ENCODE assay signal across 10 mouse cellular contexts in the genomic region with DNA sequence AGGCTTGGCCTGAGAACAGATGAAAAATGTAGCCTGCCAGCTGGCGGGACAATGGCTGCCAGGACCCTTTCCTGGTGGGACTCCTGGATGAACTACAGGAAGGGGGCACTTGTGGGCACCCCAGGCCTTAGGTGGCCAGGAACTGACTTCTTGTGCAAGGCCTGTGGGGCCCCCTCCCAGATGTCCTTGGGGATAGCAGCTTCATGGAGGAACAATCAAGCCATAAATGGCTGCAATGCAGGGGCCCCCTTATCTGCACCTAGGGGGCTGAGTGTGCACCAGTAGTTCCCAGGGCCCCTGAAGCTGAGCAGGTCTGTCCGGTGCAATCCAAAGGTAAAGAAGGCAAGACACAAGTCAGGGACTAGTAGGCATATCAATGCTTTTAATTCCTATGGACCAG. TPM values are rescaled to one million over a fixed set of nuclear protein-coding genes. Genes with fewer than 3 reads are reported as not detected.
DNase-seq lines count a peak whose midpoint lies in the region; ATAC-seq and TF ChIP-seq lines count a peak whose summit lies in the region.
"Had no signal": no experiment of that assay in that cellular context is flagged by ENCODE, and none has a peak within 500 bp of the region (broad histone marks: within the 10 kb centered on the region; RNA-seq: fewer than 3 reads in every experiment).

No protein-coding gene starts in this region.

- WGBS in cerebellum, adult 2 months: 60% methylated on average over 2 of the region's 2 CpGs
- 83% methylated on average over 2 of the region's 2 CpGs for WGBS in lung, embryonic 14.5 days
- WGBS in lung, adult 2 months: 89% methylated on average over 2 of the region's 2 CpGs
- 93% methylated on average over 2 of the region's 2 CpGs for WGBS in hindbrain, embryonic 12.5 days
- 63% methylated on average over 2 of the region's 2 CpGs for WGBS in liver, embryonic 14.5 days (ENCODE audit: insufficient replicate concordance)

- ATAC-seq in cerebellum, adult (ENCODE audit: insufficient number of reproducible peaks, low FRiP score, low TSS enrichment): no peak
- ATAC-seq in lung, embryonic 14.5 days (ENCODE audit: insufficient read depth): no peak
- no peak for ATAC-seq in hindbrain, embryonic 12.5 days (ENCODE audit: low FRiP score)
- ATAC-seq in liver, embryonic 14.5 days (ENCODE audit: insufficient read depth): no peak

- H3K4me2 ChIP-seq in lung, embryonic 14.5 days: peak overlapping the region; percentile 78
- H3K4me2 ChIP-seq in hindbrain, embryonic 12.5 days (replicated peaks): peak overlapping the region; percentile 91; the same call in 1 of the 2 replicates
- peak overlapping the region; percentile 86 for H3K4me2 ChIP-seq in liver, embryonic 14.5 days (ENCODE audit: low read depth)

- no peak overlapping the region for H3K9ac ChIP-seq in lung, embryonic 14.5 days
- H3K9ac ChIP-seq in hindbrain, embryonic 12.5 days: no peak overlapping the region
- H3K9ac ChIP-seq in liver, embryonic 14.5 days (replicated peaks): no peak overlapping the region

- no peaks in the 10 kb centered on the region for H3K9me3 ChIP-seq in lung, embryonic 14.5 days (ENCODE audit: low read depth, low read length)
- H3K9me3 ChIP-seq in hindbrain, embryonic 12.5 days (replicated peaks): no peaks in the 10 kb centered on the region
- H3K9me3 ChIP-seq in liver, embryonic 14.5 days (ENCODE audit: control insufficient read depth, low read length): no peaks in the 10 kb centered on the region

- no peak overlapping the region for H3K4me3 ChIP-seq in cerebellum, adult 2 months (replicated peaks; ENCODE audit: insufficient read depth, low read depth, low read length)
- no peak overlapping the region for H3K4me3 ChIP-seq in lung, embryonic 14.5 days (ENCODE audit: low read depth, low read length)
- H3K4me3 ChIP-seq in lung, adult 2 months (replicated peaks; ENCODE audit: extremely low read depth, low read depth, low read length): no peak overlapping the region
- H3K4me3 ChIP-seq in hindbrain, embryonic 12.5 days: no peak overlapping the region
- H3K4me3 ChIP-seq in liver, embryonic 14.5 days (ENCODE audit: insufficient read depth in 1 of 2, low read depth in 2 of 2, low read length in 2 of 2): no peak overlapping the region

- H3K27me3 ChIP-seq in cerebellum, adult 2 months (ENCODE audit: control insufficient read depth, insufficient read depth, low read length): no peaks in the 10 kb centered on the region
- peaks cover 25% of the 10 kb centered on the region for H3K27me3 ChIP-seq in lung, embryonic 14.5 days (ENCODE audit: insufficient read depth, low read length)
- H3K27me3 ChIP-seq in hindbrain, embryonic 12.5 days: peaks cover 25% of the 10 kb centered on the region
- H3K27me3 ChIP-seq in liver, embryonic 14.5 days (ENCODE audit: control insufficient read depth, insufficient read depth, low read length): peaks cover 27% of the 10 kb centered on the region

- peaks cover 47% of the 10 kb centered on the region for H3K36me3 ChIP-seq in lung, embryonic 14.5 days (ENCODE audit: insufficient read depth)
- peaks cover 43% of the 10 kb centered on the region for H3K36me3 ChIP-seq in hindbrain, embryonic 12.5 days
- H3K36me3 ChIP-seq in liver, embryonic 14.5 days (replicated peaks; ENCODE audit: control insufficient read depth, insufficient read depth, low read depth): no peaks in the 10 kb centered on the region

- H3K4me1 ChIP-seq in cerebellum, adult 2 months (ENCODE audit: control insufficient read depth, insufficient read depth, low read length): peaks cover 33% of the 10 kb centered on the region
- peaks cover 14% of the 10 kb centered on the region for H3K4me1 ChIP-seq in lung, embryonic 14.5 days (ENCODE audit: insufficient read depth)
- H3K4me1 ChIP-seq in lung, adult 2 months (ENCODE audit: control insufficient read depth, insufficient read depth, low read length): peaks cover 11% of the 10 kb centered on the region
- peaks cover 35% of the 10 kb centered on the region for H3K4me1 ChIP-seq in hindbrain, embryonic 12.5 days
- peaks cover 10 to 13% of the 10 kb centered on the region in 2 experiments for H3K4me1 ChIP-seq in liver, embryonic 14.5 days (replicated peaks; ENCODE audit: control insufficient read depth in 2 of 2, insufficient read depth in 2 of 2, low read length in 1 of 2)

- TF ChIP-seq CTCF in cerebellum, adult 2 months (IDR thresholded peaks at IDR 0.05; ENCODE audit: borderline replicate concordance, insufficient read depth, low read depth, low read length): no peak
- no peak for TF ChIP-seq CTCF in lung, embryonic 14.5 days (IDR thresholded peaks at IDR 0.05; ENCODE audit: low read depth)
- no peak for TF ChIP-seq CTCF in lung, adult 2 months (IDR thresholded peaks at IDR 0.05; ENCODE audit: insufficient read depth, low read length)
- no peak for TF ChIP-seq CTCF in liver, embryonic 14.5 days (IDR thresholded peaks at IDR 0.05; ENCODE audit: low read depth)

- no peak for TF ChIP-seq POLR2A in cerebellum, adult 2 months (IDR thresholded peaks at IDR 0.05; ENCODE audit: borderline replicate concordance, insufficient read depth, low read length)
- TF ChIP-seq POLR2A in lung, adult 2 months (IDR thresholded peaks at IDR 0.05; ENCODE audit: borderline replicate concordance, extremely low read depth, low read depth, low read length): no peak

- no peak for TF ChIP-seq EP300 in liver, embryonic 14.5 days (IDR thresholded peaks at IDR 0.05; ENCODE audit: low read depth)

- peak; percentile 18 to 22 for DNase-seq in cerebellum, adult 2 months
- DNase-seq in lung, embryonic 14.5 days: no peak
- no peak for DNase-seq in lung, adult 2 months
- no peak for DNase-seq in liver, embryonic 14.5 days (ENCODE audit: low read depth in 3 of 3, low spot score in 3 of 3)
- DNase-seq in Muller cell, postnatal 12 days (ENCODE audit: inconsistent ontology term): no peak
- no peak for DNase-seq in layer of hippocampus, postnatal 36 days
- DNase-seq: adrenal gland, adult 8-10 months had no signal

- H3K27ac ChIP-seq in cerebellum, adult 2 months (ENCODE audit: insufficient read depth, low read length): peak overlapping the region; percentile 16; the same call in 1 of the 2 replicates
- no peak overlapping the region for H3K27ac ChIP-seq in lung, embryonic 14.5 days (ENCODE audit: low read depth)
- no peak overlapping the region for H3K27ac ChIP-seq in hindbrain, embryonic 12.5 days
- H3K27ac ChIP-seq in liver, embryonic 14.5 days: no peak overlapping the region

RNA-seq across cellular contexts. Expression of a gene that starts 1.6 kb away (rescaled TPM):
- polyA plus RNA-seq in cerebellum, adult 2 months (2012; rRNA removed): 3.0 and 4.4 TPM in 2 replicates
- 2.2 and 4.1 TPM in 2 replicates for polyA plus RNA-seq in lung, embryonic 14.5 days (2014; fragmentation: Nextera tagmentation; extraction: Ambion mirVana)
- polyA plus RNA-seq in lung, adult 2 months (2012; rRNA removed): 10.2 and 11.5 TPM in 2 replicates
- polyA plus RNA-seq in hindbrain, embryonic 12.5 days (2016; fragmentation: Nextera tagmentation; extraction: Ambion mirVana): 4.7 and 6.7 TPM in 2 replicates
- polyA plus RNA-seq in liver, embryonic 14.5 days (2012; rRNA removed): 1.6 and 9.7 TPM in 2 replicates
- 0.18 and 0.25 TPM in 2 replicates for polyA plus RNA-seq in liver, embryonic 14.5 days (2014; fragmentation: Nextera tagmentation; extraction: Ambion mirVana)
- total RNA-seq in layer of hippocampus, postnatal 36 days (2021): 1 to 10 TPM; 3.1 to 3.2 TPM

RNA-seq across cellular contexts. Expression of a gene that starts 2.0 kb away (rescaled TPM):
- 176 and 186 TPM in 2 replicates for polyA plus RNA-seq in cerebellum, adult 2 months (2012; rRNA removed)
- polyA plus RNA-seq in lung, embryonic 14.5 days (2014; fragmentation: Nextera tagmentation; extraction: Ambion mirVana): 183 and 197 TPM in 2 replicates
- polyA plus RNA-seq in lung, adult 2 months (2012; rRNA removed): 32.7 and 59.6 TPM in 2 replicates
- polyA plus RNA-seq in hindbrain, embryonic 12.5 days (2016; fragmentation: Nextera tagmentation; extraction: Ambion mirVana): 131 and 162 TPM in 2 replicates
- polyA plus RNA-seq in liver, embryonic 14.5 days (2012; rRNA removed): 29.5 and 31.4 TPM in 2 replicates
- 44.9 and 46.5 TPM in 2 replicates for polyA plus RNA-seq in liver, embryonic 14.5 days (2014; fragmentation: Nextera tagmentation; extraction: Ambion mirVana)
- 10 to 100 TPM; 62.5 to 68.3 TPM for total RNA-seq in layer of hippocampus, postnatal 36 days (2021)

RNA-seq across cellular contexts. Expression of a gene that starts 8.5 kb away (rescaled TPM):
- 257 and 312 TPM in 2 replicates for polyA plus RNA-seq in cerebellum, adult 2 months (2012; rRNA removed)
- 0.37 TPM in 1 of 2 replicates, not detected in the other for polyA plus RNA-seq in lung, embryonic 14.5 days (2014; fragmentation: Nextera tagmentation; extraction: Ambion mirVana)
- polyA plus RNA-seq in lung, adult 2 months (2012; rRNA removed): 0.31 and 0.34 TPM in 2 replicates
- polyA plus RNA-seq in hindbrain, embryonic 12.5 days (2016; fragmentation: Nextera tagmentation; extraction: Ambion mirVana): 2.4 and 3.1 TPM in 2 replicates
- polyA plus RNA-seq in liver, embryonic 14.5 days (2012; rRNA removed): 0.07 and 0.11 TPM in 2 replicates
- not detected in 2 replicates for polyA plus RNA-seq in liver, embryonic 14.5 days (2014; fragmentation: Nextera tagmentation; extraction: Ambion mirVana)
- 100 to 1,000 TPM in 1 of 2 experiments, 10 to 100 TPM in 1; 96.4 to 117 TPM for total RNA-seq in layer of hippocampus, postnatal 36 days (2021)
- total RNA-seq: megakaryocyte progenitor cell, adult 5-6 weeks had no signal

RNA-seq across cellular contexts. Expression of a gene that starts 15.4 kb away (rescaled TPM):
- 345 and 350 TPM in 2 replicates for polyA plus RNA-seq in cerebellum, adult 2 months (2012; rRNA removed)
- 282 and 295 TPM in 2 replicates for polyA plus RNA-seq in lung, embryonic 14.5 days (2014; fragmentation: Nextera tagmentation; extraction: Ambion mirVana)
- polyA plus RNA-seq in lung, adult 2 months (2012; rRNA removed): 94.0 and 106 TPM in 2 replicates
- polyA plus RNA-seq in hindbrain, embryonic 12.5 days (2016; fragmentation: Nextera tagmentation; extraction: Ambion mirVana): 377 TPM in 2 replicates
- 86.5 and 104 TPM in 2 replicates for polyA plus RNA-seq in liver, embryonic 14.5 days (2012; rRNA removed)
- polyA plus RNA-seq in liver, embryonic 14.5 days (2014; fragmentation: Nextera tagmentation; extraction: Ambion mirVana): 192 and 203 TPM in 2 replicates
- total RNA-seq in layer of hippocampus, postnatal 36 days (2021): 100 to 1,000 TPM; 200 to 212 TPM

RNA-seq across cellular contexts. Expression of a gene that starts 26.3 kb away (rescaled TPM):
- polyA plus RNA-seq in cerebellum, adult 2 months (2012; rRNA removed): 12.3 and 12.5 TPM in 2 replicates
- 34.8 and 35.3 TPM in 2 replicates for polyA plus RNA-seq in lung, embryonic 14.5 days (2014; fragmentation: Nextera tagmentation; extraction: Ambion mirVana)
- polyA plus RNA-seq in lung, adult 2 months (2012; rRNA removed): 13.8 and 16.2 TPM in 2 replicates
- 25.7 and 29.6 TPM in 2 replicates for polyA plus RNA-seq in hindbrain, embryonic 12.5 days (2016; fragmentation: Nextera tagmentation; extraction: Ambion mirVana)
- 5.2 and 5.9 TPM in 2 replicates for polyA plus RNA-seq in liver, embryonic 14.5 days (2012; rRNA removed)
- 12.3 and 14.4 TPM in 2 replicates for polyA plus RNA-seq in liver, embryonic 14.5 days (2014; fragmentation: Nextera tagmentation; extraction: Ambion mirVana)
- 10 to 100 TPM; 11.9 to 12.6 TPM for total RNA-seq in layer of hippocampus, postnatal 36 days (2021)

Comparison
In these comparisons a context has a peak if more than half of its experiments do, and no peak if none do; other contexts are left out.
1. DNase-seq: peak in cerebellum, adult 2 months (2 of 2); none in lung, embryonic 14.5 days (single experiment), lung, adult 2 months (single experiment), liver, embryonic 14.5 days (0 of 3), Muller cell, postnatal 12 days (single experiment) and layer of hippocampus, postnatal 36 days (0 of 2).
2. RNA of a gene that starts 8.5 kb away (polyA plus RNA-seq): 257 to 312 TPM in cerebellum, adult 2 months; 2.4 to 3.1 TPM in hindbrain, embryonic 12.5 days, 0.31 to 0.34 TPM in lung, adult 2 months, 0.07 to 0.11 TPM in liver, embryonic 14.5 days and 0.37 TPM in lung, embryonic 14.5 days; every median in the first group is over 10 times any median in the second.
3. Peak in every context shown above with its lines, with median percentiles within 50 percentile points of each other: H3K4me2 ChIP-seq.